Mouse (Mus musculus): Measurements from ENCODE around the gene Rab21.

Rab21 gene

GRCm38 (mm10) chr10:115315473-115316171, at the start of gene Rab21:
Rab21 (minus strand) TSS chr10:115315594.
- peak; percentile 45 for DNase-seq (ENCODE audit: extremely low read depth, low read depth)

- no peak for DNase-seq (ENCODE audit: extremely low read depth, low read depth)
Observed at GRCm38 (mm10) chr10:115363151-115363550, 47.8 kb upstream of the Rab21 start.

- no peak for DNase-seq (ENCODE audit: extremely low read depth, low read depth)
Observed at GRCm38 (mm10) chr10:115362623-115362964, 47.2 kb upstream of the Rab21 start.

- DNase-seq (ENCODE audit: extremely low read depth, low read depth) = peak; percentile 86
Observed at GRCm38 (mm10) chr10:115361840-115362622, 46.6 kb upstream of the Rab21 start, which contains the start of gene Tmem19. Tmem19 (minus strand) TSS chr10:115362501.

- DNase-seq (ENCODE audit: extremely low read depth, low read depth) = no peak
Observed at GRCm38 (mm10) chr10:115359066-115359465, 43.7 kb upstream of the Rab21 start.

- no peak for DNase-seq (ENCODE audit: extremely low read depth, low read depth)
Observed at GRCm38 (mm10) chr10:115358216-115358919, 43.0 kb upstream of the Rab21 start.

GRCm38 (mm10) chr10:115356106-115356505, 40.7 kb upstream of the Rab21 start:
- no peak for DNase-seq (ENCODE audit: extremely low read depth, low read depth)

GRCm38 (mm10) chr10:115355016-115355415, 39.6 kb upstream of the Rab21 start:
- DNase-seq (ENCODE audit: extremely low read depth, low read depth) = no peak

- DNase-seq (ENCODE audit: extremely low read depth, low read depth) = no peak
Observed at GRCm38 (mm10) chr10:115354553-115354952, 39.2 kb upstream of the Rab21 start.

GRCm38 (mm10) chr10:115350810-115351397, 35.5 kb upstream of the Rab21 start:
- no peak for DNase-seq (ENCODE audit: extremely low read depth, low read depth)

GRCm38 (mm10) chr10:115349509-115349908, 34.1 kb upstream of the Rab21 start:
- no peak for DNase-seq (ENCODE audit: extremely low read depth, low read depth)

- no peak for DNase-seq (ENCODE audit: extremely low read depth, low read depth)
Observed at GRCm38 (mm10) chr10:115349029-115349428, 33.6 kb upstream of the Rab21 start.

GRCm38 (mm10) chr10:115348131-115348530, 32.7 kb upstream of the Rab21 start:
- no peak for DNase-seq (ENCODE audit: extremely low read depth, low read depth)

GRCm38 (mm10) chr10:115346444-115346843, 31.1 kb upstream of the Rab21 start:
- DNase-seq (ENCODE audit: extremely low read depth, low read depth) = no peak

- DNase-seq (ENCODE audit: extremely low read depth, low read depth) = no peak
Observed at GRCm38 (mm10) chr10:115342771-115343425, 27.5 kb upstream of the Rab21 start.

GRCm38 (mm10) chr10:115339820-115340328, 24.5 kb upstream of the Rab21 start:
- no peak for DNase-seq (ENCODE audit: extremely low read depth, low read depth)

GRCm38 (mm10) chr10:115336901-115337300, 21.5 kb upstream of the Rab21 start:
- DNase-seq (ENCODE audit: extremely low read depth, low read depth) = no peak

- no peak for DNase-seq (ENCODE audit: extremely low read depth, low read depth)
Observed at GRCm38 (mm10) chr10:115333528-115333927, 18.1 kb upstream of the Rab21 start.

GRCm38 (mm10) chr10:115332997-115333396, 17.6 kb upstream of the Rab21 start:
- DNase-seq (ENCODE audit: extremely low read depth, low read depth) = no peak

- no peak for DNase-seq (ENCODE audit: extremely low read depth, low read depth)
Observed at GRCm38 (mm10) chr10:115332420-115332952, 17.1 kb upstream of the Rab21 start.

All from MEL-GATA-1-ER (cell line).